Mouse (Mus musculus): ENCODE data around the gene Ptges.

DNA sequence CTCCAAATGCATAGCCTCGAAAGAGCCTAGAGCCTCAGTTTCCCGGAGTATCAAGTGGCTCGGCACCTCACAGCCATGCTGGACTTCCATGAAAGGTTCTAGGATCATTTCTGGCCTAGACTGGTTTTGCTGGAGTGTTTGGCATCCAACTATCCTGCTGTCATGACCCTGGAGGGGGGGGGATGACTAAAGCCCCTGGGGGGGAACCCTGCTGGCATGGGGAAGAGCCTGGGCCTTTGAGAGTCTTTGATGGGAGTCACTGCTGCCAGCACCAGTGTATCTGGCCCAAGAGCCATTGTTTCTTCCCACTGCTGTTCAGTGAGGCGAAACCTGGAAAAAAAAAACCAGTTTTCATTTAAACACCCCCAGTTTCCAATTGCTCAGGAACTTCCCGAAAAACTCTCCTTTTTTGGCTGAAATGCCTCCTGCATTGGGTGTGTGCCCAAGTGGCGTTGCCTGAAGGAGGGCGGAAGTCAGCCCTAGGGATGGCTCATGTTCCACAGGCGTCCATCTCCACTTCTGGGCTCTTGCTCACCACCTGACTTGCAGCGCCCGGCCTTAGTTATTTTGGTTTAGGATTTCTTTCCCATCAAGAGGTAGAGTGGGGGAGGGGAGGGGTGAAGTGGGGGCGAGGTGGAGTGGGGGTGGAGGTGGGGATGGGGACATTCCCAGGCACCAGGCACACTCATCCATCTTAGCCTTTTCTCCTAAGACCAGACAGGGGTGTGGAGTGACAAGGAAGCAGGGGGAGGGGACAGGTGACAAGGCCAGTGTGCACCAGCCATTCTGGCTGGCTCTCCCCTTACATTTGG lies 53.8 kb downstream of the Ptges start:
- TF ChIP-seq CTCF (IDR thresholded peaks at IDR 0.05; ENCODE audit: low read depth) = no peak
- no peak for TF ChIP-seq EP300 (IDR thresholded peaks at IDR 0.05; ENCODE audit: low read depth)
